Comparison of ENCODE assay signal across 13 mouse cellular contexts in genomic region chr17:9762436-9762835, GRCm38 (mm10).
DNase-seq lines count a peak whose midpoint lies in the region; ATAC-seq and TF ChIP-seq lines count a peak whose summit lies in the region.
"Had no signal": no experiment of that assay in that cellular context is flagged by ENCODE, and none has a peak within 500 bp of the region (broad histone marks: within the 10 kb centered on the region; RNA-seq: fewer than 3 reads in every experiment).

No protein-coding gene starts in this region.

- DNase-seq in heart, embryonic 10.5 days (ENCODE audit: low spot score) = peak; percentile 65
- no peak for DNase-seq in heart, postnatal 36 days
- DNase-seq in midbrain, embryonic 10.5 days (ENCODE audit: low spot score) = peak; percentile 40
- DNase-seq in testis, postnatal 14 days (ENCODE audit: low spot score) = no peak
- no peak for DNase-seq in MN1 (ENCODE audit: low spot score)
- no peak for DNase-seq in left cerebral cortex, adult 9 months (ENCODE audit: low spot score in 2 of 2)
- DNase-seq: adrenal gland, adult 8-10 months; cerebellum, postnatal 14 days; kidney, postnatal 36 days had no signal

- no peaks in the 10 kb centered on the region for H3K36me3 ChIP-seq in heart, embryonic 10.5 days
- no peaks in the 10 kb centered on the region for H3K36me3 ChIP-seq in forebrain, embryonic 16.5 days (ENCODE audit: control insufficient read depth, insufficient read depth)
- H3K36me3 ChIP-seq in midbrain, embryonic 10.5 days = no peaks in the 10 kb centered on the region
- H3K36me3 ChIP-seq: intestine, embryonic 15.5 days; limb, embryonic 12.5 days had no signal

- TF ChIP-seq CTCF in olfactory bulb, adult 2 months (IDR thresholded peaks at IDR 0.05; ENCODE audit: insufficient read depth, low read depth, low read length) = no peak

- H3K27ac ChIP-seq in heart, embryonic 10.5 days = no peak overlapping the region
- H3K27ac ChIP-seq in forebrain, embryonic 16.5 days (ENCODE audit: low read length) = peak overlapping the region; percentile 45; the same call in 1 of the 2 replicates
- H3K27ac ChIP-seq in midbrain, embryonic 10.5 days (replicated peaks) = peak overlapping the region; percentile 93
- H3K27ac ChIP-seq in olfactory bulb, adult 2 months (ENCODE audit: insufficient read depth, low read depth, low read length) = peak overlapping the region; percentile 90
- H3K27ac ChIP-seq: intestine, embryonic 15.5 days; limb, embryonic 12.5 days had no signal

- H3K9me3 ChIP-seq in heart, embryonic 10.5 days = no peaks in the 10 kb centered on the region
- H3K9me3 ChIP-seq in forebrain, embryonic 16.5 days (ENCODE audit: control insufficient read depth, low read length) = no peaks in the 10 kb centered on the region
- H3K9me3 ChIP-seq in midbrain, embryonic 10.5 days (replicated peaks) = no peaks in the 10 kb centered on the region
- H3K9me3 ChIP-seq: intestine, embryonic 15.5 days; limb, embryonic 12.5 days had no signal

- peaks cover 33% of the 10 kb centered on the region for H3K4me1 ChIP-seq in heart, embryonic 10.5 days
- H3K4me1 ChIP-seq in forebrain, embryonic 16.5 days (replicated peaks; ENCODE audit: control insufficient read depth, insufficient read depth, low read length) = peaks cover 45% of the 10 kb centered on the region
- H3K4me1 ChIP-seq in midbrain, embryonic 10.5 days = peaks cover 87% of the 10 kb centered on the region
- peaks cover 19% of the 10 kb centered on the region for H3K4me1 ChIP-seq in olfactory bulb, adult 2 months (ENCODE audit: control insufficient read depth, insufficient read depth, low read length)
- H3K4me1 ChIP-seq: intestine, embryonic 15.5 days had no signal

- no peak for ATAC-seq in forebrain, embryonic 16.5 days
- ATAC-seq: intestine, embryonic 15.5 days had no signal

- H3K27me3 ChIP-seq in heart, embryonic 10.5 days (ENCODE audit: insufficient read depth, poor library complexity, severe bottlenecking) = no peaks in the 10 kb centered on the region
- H3K27me3 ChIP-seq in forebrain, embryonic 16.5 days (replicated peaks; ENCODE audit: control insufficient read depth, insufficient read depth, low read length) = no peaks in the 10 kb centered on the region
- no peaks in the 10 kb centered on the region for H3K27me3 ChIP-seq in midbrain, embryonic 10.5 days (ENCODE audit: low read depth, poor library complexity, severe bottlenecking)
- H3K27me3 ChIP-seq: intestine, embryonic 15.5 days had no signal

- no peak for TF ChIP-seq POLR2A in olfactory bulb, adult 2 months (IDR thresholded peaks at IDR 0.05; ENCODE audit: insufficient read depth, low read depth, low read length)

- no peak overlapping the region for H3K4me3 ChIP-seq in heart, embryonic 10.5 days
- no peak overlapping the region for H3K4me3 ChIP-seq in forebrain, embryonic 16.5 days (replicated peaks; ENCODE audit: low read length)
- peak overlapping the region; percentile 28 for H3K4me3 ChIP-seq in midbrain, embryonic 10.5 days
- no peak overlapping the region for H3K4me3 ChIP-seq in olfactory bulb, adult 2 months (ENCODE audit: insufficient read depth, low read depth, low read length)
- H3K4me3 ChIP-seq: intestine, embryonic 15.5 days; limb, embryonic 12.5 days had no signal

- H3K9ac ChIP-seq in forebrain, embryonic 16.5 days (replicated peaks; ENCODE audit: low read depth, low read length) = peak overlapping the region; percentile 15; the same call in 1 of the 2 replicates
- H3K9ac ChIP-seq: intestine, embryonic 15.5 days; limb, embryonic 12.5 days had no signal

- 62% methylated on average over 7 of the region's 7 CpGs for WGBS in heart, embryonic 10.5 days
- 16% methylated on average over 7 of the region's 7 CpGs for WGBS in forebrain, embryonic 16.5 days
- 20% methylated on average over 7 of the region's 7 CpGs for WGBS in midbrain, embryonic 10.5 days
- WGBS in olfactory bulb, adult 2 months = 45% methylated on average over 7 of the region's 7 CpGs

- H3K4me2 ChIP-seq in forebrain, embryonic 16.5 days (ENCODE audit: low read length) = no peak overlapping the region
- H3K4me2 ChIP-seq: intestine, embryonic 15.5 days; limb, embryonic 12.5 days had no signal

- intact Hi-C loops in heart, postnatal 36 days (cut with DNase I) = loop anchor here (10.0 kb wide), 1 partner anchor 728 kb away; no protein-coding TSS in a partner anchor

Comparison
In these comparisons a context has a peak if more than half of its experiments do, and no peak if none do; other contexts are left out.
1. DNase-seq: peak in heart, embryonic 10.5 days (single experiment) and midbrain, embryonic 10.5 days (single experiment); none in heart, postnatal 36 days (0 of 2), testis, postnatal 14 days (single experiment), MN1 (single experiment) and left cerebral cortex, adult 9 months (0 of 2).